Mouse (Mus musculus): ENCODE results near the gene Grip1.

The Grip1 gene

GRCm38 (mm10) chr10:119842004-119842403 lies 388.4 kb downstream of the Grip1 start:
- no peak for DNase-seq

- no peak for DNase-seq
Measured at GRCm38 (mm10) chr10:119845705-119846410, 392.2 kb downstream of the Grip1 start.

GRCm38 (mm10) chr10:119851594-119851993 lies 398.0 kb downstream of the Grip1 start:
- no peak for DNase-seq

- no peak for DNase-seq
Measured at GRCm38 (mm10) chr10:119852582-119853135, 399.0 kb downstream of the Grip1 start.

- peak; percentile 64 to 76 for DNase-seq
Measured at GRCm38 (mm10) chr10:119867726-119868125, 414.1 kb downstream of the Grip1 start.

GRCm38 (mm10) chr10:119868995-119869579 lies 415.5 kb downstream of the Grip1 start:
- DNase-seq = peak; percentile 3 to 17

GRCm38 (mm10) chr10:119876721-119877120 lies 423.1 kb downstream of the Grip1 start:
- DNase-seq = no peak

- DNase-seq = no peak
Measured at GRCm38 (mm10) chr10:119878331-119878730, 424.7 kb downstream of the Grip1 start.

- DNase-seq = no peak
Measured at GRCm38 (mm10) chr10:119884591-119884990, 431.0 kb downstream of the Grip1 start.

- peak; percentile 25 to 39 for DNase-seq
Measured at GRCm38 (mm10) chr10:119885563-119885962, 431.9 kb downstream of the Grip1 start.

GRCm38 (mm10) chr10:119886681-119887080 lies 433.1 kb downstream of the Grip1 start:
- no peak for DNase-seq

- no peak for DNase-seq
Measured at GRCm38 (mm10) chr10:119902754-119903153, 449.1 kb downstream of the Grip1 start.

GRCm38 (mm10) chr10:119906869-119907268 lies 453.2 kb downstream of the Grip1 start:
- no peak for DNase-seq

- DNase-seq = no peak
Measured at GRCm38 (mm10) chr10:119917995-119918394, 464.4 kb downstream of the Grip1 start.

- no peak for DNase-seq
Measured at GRCm38 (mm10) chr10:119927963-119928362, 474.3 kb downstream of the Grip1 start.

GRCm38 (mm10) chr10:119928921-119929320 lies 475.3 kb downstream of the Grip1 start:
- no peak for DNase-seq

GRCm38 (mm10) chr10:119932794-119933193 lies 479.2 kb downstream of the Grip1 start:
- DNase-seq = no peak

- DNase-seq = no peak
Measured at GRCm38 (mm10) chr10:119933362-119933761, 479.7 kb downstream of the Grip1 start.

- no peak for DNase-seq
Measured at GRCm38 (mm10) chr10:119935231-119935630, 481.6 kb downstream of the Grip1 start.

GRCm38 (mm10) chr10:119937481-119937880 lies 483.9 kb downstream of the Grip1 start:
- DNase-seq = no peak

GRCm38 (mm10) chr10:119943906-119944305 lies 490.3 kb downstream of the Grip1 start:
- no peak for DNase-seq

- DNase-seq = peak; percentile 9 to 10
Measured at GRCm38 (mm10) chr10:119951460-119951859, 497.8 kb downstream of the Grip1 start.

GRCm38 (mm10) chr10:119957260-119957955 lies 503.8 kb downstream of the Grip1 start:
- peak; percentile 17 to 42 for DNase-seq

GRCm38 (mm10) chr10:119960915-119961314 lies 507.3 kb downstream of the Grip1 start:
- DNase-seq = no peak

Data from cerebellum, postnatal 14 days (tissue).